Mouse (Mus musculus) heart, embryonic 15.5 days (tissue): ENCODE data around the gene Fsip1. TPM values are rescaled to one million over a fixed set of nuclear protein-coding genes. Genes with fewer than 3 reads are reported as not detected.

Source experiments
- ATAC-seq: fragments of 200-750 bp; cut with Nextera tagmentation; replicated peaks from 2 replicates; pipeline ENCODE4 v1.8.0; 2017; ENCODE audit warnings: low read depth, moderate TSS enrichment; ENCODE audit not compliant: insufficient number of reproducible peaks, insufficient read depth, low FRiP score
- H3K27ac ChIP-seq: fragments of 300-500 bp; sonication (generic); 2 replicates; pipeline ENCODE4 v1.5.1; 2015; ENCODE audit warnings: mild to moderate bottlenecking, inconsistent platforms
- H3K27me3 ChIP-seq: fragments of 300-500 bp; sonication (generic); 2 replicates; pipeline ENCODE4 v1.6.1; 2015; ENCODE audit warnings: inconsistent platforms
- H3K36me3 ChIP-seq: fragments of 300-500 bp; sonication (generic); 2 replicates; pipeline ENCODE4 v1.6.1; 2015; ENCODE audit warnings: mild to moderate bottlenecking, inconsistent platforms
- H3K4me1 ChIP-seq: fragments of 300-500 bp; sonication (generic); replicated peaks from 2 replicates; pipeline ENCODE4 v1.6.1; 2015; ENCODE audit warnings: inconsistent platforms
- H3K4me2 ChIP-seq: fragments of 300-500 bp; sonication (generic); 2 replicates; pipeline ENCODE4 v1.6.1; 2015; ENCODE audit warnings: inconsistent platforms, mild to moderate bottlenecking, moderate library complexity
- H3K4me3 ChIP-seq: fragments of 300-500 bp; sonication (generic); 2 replicates; pipeline ENCODE4 v1.5.1; 2015; ENCODE audit warnings: mild to moderate bottlenecking, inconsistent platforms
- H3K9ac ChIP-seq: fragments of 300-500 bp; sonication (generic); 2 replicates; pipeline ENCODE4 v1.6.1; 2015; ENCODE audit warnings: mild to moderate bottlenecking, inconsistent platforms
- H3K9me3 ChIP-seq: fragments of 300-500 bp; sonication (generic); replicated peaks from 2 replicates; pipeline ENCODE4 v1.6.1; 2016; ENCODE audit warnings: inconsistent platforms
- WGBS: fragments of 180-500 bp; shearing (Covaris S2); methylation state at CpG from one replicate; pipeline ENCODE4 v1.1.7; 2015; ENCODE audit warnings: mixed read lengths; 5-methylcytosine and 5-hydroxymethylcytosine counted together
- polyA plus RNA-seq: library from polyadenylated mRNA; unstranded; fragments of >200 nt; fragmentation: Nextera tagmentation; extraction: Ambion mirVana; gene quantifications from 2 replicates; pipeline ENCODE4 v1.2.1, GENCODE M21; 2015

Fsip1 gene
- polyA plus RNA-seq, 1 experiment from 2014 or later: 0.10 TPM

DNA sequence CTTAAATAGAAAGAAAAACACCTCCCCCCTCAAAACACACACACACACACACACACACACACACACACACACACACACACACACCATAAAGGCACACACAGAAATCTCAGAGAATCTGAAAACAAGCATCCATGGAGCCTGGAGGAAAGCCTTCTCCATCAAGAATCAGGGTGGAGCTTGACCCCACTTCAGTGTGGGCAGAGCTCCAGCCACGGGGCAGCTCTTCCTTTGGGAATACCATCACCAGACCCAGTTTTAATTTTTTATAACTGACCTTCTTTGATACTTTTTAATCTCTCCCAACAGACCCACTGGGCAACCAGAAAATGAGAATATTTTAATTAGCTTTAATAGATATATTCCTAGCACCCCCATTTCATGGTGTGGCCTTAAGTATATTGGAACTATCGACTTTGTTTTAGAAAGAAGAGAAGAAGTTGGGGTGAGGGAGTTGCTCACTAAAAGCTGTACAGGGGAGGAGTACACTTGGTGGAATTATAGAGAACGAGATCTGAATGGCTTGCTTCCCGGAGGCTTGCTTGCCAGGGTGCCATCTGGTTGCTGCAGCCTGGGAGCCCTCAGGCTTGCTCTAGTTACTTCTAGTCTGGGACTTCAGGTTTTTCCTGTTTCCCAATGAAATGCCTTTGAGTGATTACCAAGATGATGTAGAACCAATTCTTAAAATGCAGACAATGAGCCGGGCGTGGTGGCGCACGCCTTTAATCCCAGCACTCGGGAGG lies 31.7 kb upstream of the Fsip1 start:
- H3K9ac ChIP-seq: no peak overlapping the region
- H3K27ac ChIP-seq: no peak overlapping the region
- no peaks in the 10 kb centered on the region for H3K4me1 ChIP-seq
- WGBS: 79% methylated on average over 9 of the region's 9 CpGs
- H3K4me2 ChIP-seq: no peak overlapping the region
- H3K36me3 ChIP-seq: no peaks in the 10 kb centered on the region
- ATAC-seq: no peak
- H3K9me3 ChIP-seq: no peaks in the 10 kb centered on the region
- no peaks in the 10 kb centered on the region for H3K27me3 ChIP-seq
- no peak overlapping the region for H3K4me3 ChIP-seq

DNA sequence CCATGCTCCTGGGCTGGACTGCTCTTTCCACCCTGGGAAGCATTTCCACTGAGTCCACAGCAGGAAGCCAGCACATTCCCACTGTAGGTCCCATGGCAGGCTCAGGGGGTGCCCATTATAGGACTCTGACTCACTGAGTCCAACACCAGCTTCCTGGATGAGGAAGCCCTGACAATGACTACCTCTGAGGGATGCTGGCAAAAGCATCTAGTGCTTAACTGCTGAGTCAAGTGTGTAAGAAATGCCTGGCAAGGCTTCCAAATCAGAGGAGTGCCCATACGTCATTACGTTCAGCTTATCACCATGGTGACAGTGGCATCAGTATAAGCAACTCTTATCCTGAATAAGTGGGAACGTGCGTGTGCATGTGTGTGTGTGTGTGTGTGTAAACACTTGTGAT lies 30.9 kb upstream of the Fsip1 start:
- Histone ChIP-seq H3K9me3 (no peaks in the 10 kb centered on the region), H3K4me3 (no peak overlapping the region), H3K4me1 (no peaks in the 10 kb centered on the region), H3K4me2 (no peak overlapping the region), H3K27me3 (no peaks in the 10 kb centered on the region), H3K9ac (no peak overlapping the region), H3K36me3 (no peaks in the 10 kb centered on the region), H3K27ac (no peak overlapping the region)
- WGBS: 68% methylated on average over 4 of the region's 4 CpGs
- no peak for ATAC-seq

DNA sequence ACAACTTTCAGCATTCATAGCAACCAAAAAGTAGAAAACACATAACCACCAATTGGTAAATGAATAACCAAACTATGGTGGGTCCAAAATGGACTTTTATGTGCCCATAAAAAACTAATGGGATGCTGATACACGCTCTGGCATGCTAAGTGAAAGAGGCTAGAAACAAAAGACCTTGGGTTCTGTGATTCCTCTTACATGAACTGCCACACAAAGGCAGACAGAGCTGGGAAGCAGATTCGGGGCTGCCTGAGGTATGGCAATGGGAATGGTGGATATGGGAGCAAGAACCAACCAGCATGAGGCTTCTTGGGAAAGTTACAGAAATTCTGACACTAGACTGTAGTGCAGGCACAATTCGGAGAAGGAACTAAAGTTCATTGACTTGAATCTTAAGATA lies 25.7 kb upstream of the Fsip1 start:
- H3K9me3 ChIP-seq: no peaks in the 10 kb centered on the region
- H3K36me3 ChIP-seq: no peaks in the 10 kb centered on the region
- H3K4me3 ChIP-seq: no peak overlapping the region
- no peak overlapping the region for H3K27ac ChIP-seq
- H3K4me2 ChIP-seq: no peak overlapping the region
- H3K4me1 ChIP-seq: peaks cover 2% of the 10 kb centered on the region; the same call in 1 of the 2 replicates
- WGBS: 77% methylated on average over 3 of the region's 3 CpGs
- no peak for ATAC-seq
- no peaks in the 10 kb centered on the region for H3K27me3 ChIP-seq
- no peak overlapping the region for H3K9ac ChIP-seq

DNA sequence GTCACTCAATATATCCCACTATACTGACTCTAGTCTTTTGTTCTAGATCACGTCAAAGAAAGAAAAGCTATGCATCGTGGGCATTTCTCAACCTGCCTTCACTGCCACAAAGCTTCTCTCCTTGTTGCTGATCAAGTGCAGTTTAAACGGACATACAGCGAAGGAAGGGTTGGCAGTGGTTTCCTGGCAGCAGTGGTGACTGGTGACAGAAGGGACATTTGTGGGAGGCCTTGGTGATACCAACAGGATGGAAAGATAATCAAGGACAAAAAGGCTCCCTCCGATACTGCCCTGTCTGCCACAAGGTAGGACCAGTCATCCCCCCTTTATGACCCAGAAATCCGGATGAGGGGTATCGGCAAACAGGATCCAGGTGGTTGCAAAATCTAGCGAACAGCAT lies 21.5 kb upstream of the Fsip1 start:
- WGBS: 83% methylated on average over 8 of the region's 8 CpGs
- no peak overlapping the region for H3K4me3 ChIP-seq
- H3K27ac ChIP-seq: no peak overlapping the region
- peaks cover 2% of the 10 kb centered on the region; the same call in 1 of the 2 replicates for H3K4me1 ChIP-seq
- H3K36me3 ChIP-seq: no peaks in the 10 kb centered on the region
- H3K4me2 ChIP-seq: no peak overlapping the region
- no peaks in the 10 kb centered on the region for H3K27me3 ChIP-seq
- ATAC-seq: no peak
- H3K9ac ChIP-seq: no peak overlapping the region
- no peaks in the 10 kb centered on the region for H3K9me3 ChIP-seq

DNA sequence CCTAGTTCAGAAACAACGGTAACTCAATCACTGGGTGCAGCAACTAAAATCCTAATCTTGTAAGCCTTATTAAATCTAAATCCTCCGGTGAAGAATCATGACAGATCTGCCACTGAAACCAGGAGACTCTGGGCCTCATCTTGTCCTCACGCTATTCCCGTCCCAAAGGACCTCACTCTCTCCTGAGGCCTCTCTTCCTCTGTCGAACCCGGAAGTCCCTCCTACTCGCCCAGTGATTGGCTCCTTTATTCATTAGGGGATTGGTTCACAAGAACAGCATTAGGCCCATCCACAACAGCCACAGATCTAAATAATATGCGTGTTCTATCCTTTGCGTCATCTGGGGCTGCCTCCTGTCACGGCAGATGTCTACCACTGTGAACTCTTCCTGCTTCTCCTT lies 14.8 kb upstream of the Fsip1 start:
- whole genome bisulfite sequencing: 84% methylated on average over 10 of the region's 10 CpGs
- Histone ChIP-seq H3K9me3 (no peaks in the 10 kb centered on the region), H3K36me3 (no peaks in the 10 kb centered on the region), H3K27me3 (no peaks in the 10 kb centered on the region), H3K4me2 (no peak overlapping the region), H3K4me3 (no peak overlapping the region), H3K4me1 (no peaks in the 10 kb centered on the region), H3K27ac (no peak overlapping the region), H3K9ac (no peak overlapping the region)
- ATAC-seq: no peak

DNA sequence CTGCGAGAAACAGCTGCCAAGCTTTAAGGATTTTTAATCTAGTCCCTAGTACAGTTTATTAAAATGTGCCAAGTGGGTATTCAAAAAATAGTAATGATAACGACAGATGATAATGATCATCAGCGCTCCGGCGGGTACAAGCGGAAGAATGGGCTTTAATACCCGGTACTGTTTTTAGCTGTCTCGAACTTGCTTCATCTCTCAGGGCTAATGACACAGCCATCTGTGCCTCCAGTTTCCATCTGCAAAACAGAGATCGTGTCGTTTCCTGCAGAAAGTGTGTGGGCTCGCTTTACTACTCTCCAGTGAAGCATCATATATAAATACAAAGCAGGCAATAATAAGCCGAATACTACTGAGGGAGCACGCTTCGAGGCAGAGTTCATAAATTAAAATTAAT lies 13.4 kb upstream of the Fsip1 start:
- Histone ChIP-seq H3K4me1 (no peaks in the 10 kb centered on the region), H3K27ac (no peak overlapping the region), H3K4me3 (no peak overlapping the region), H3K36me3 (no peaks in the 10 kb centered on the region), H3K9ac (no peak overlapping the region), H3K9me3 (no peaks in the 10 kb centered on the region), H3K27me3 (no peaks in the 10 kb centered on the region), H3K4me2 (no peak overlapping the region)
- 87% methylated on average over 14 of the region's 14 CpGs for whole genome bisulfite sequencing
- no peak for ATAC-seq

DNA sequence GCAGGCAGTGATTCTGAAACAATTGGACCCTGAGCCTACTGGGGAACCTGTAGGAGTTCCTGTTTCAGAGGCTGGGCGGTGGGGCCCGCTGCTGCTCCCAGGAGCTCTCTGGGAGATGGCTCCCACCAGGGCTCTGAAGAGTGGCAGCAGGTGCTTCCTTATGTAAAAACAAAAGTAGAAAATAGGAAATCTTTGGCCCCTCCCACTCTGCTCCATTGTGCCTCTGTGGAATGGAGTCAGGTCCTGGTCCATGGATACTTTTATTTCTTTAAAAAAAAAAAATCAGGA lies 7.1 kb upstream of the Fsip1 start:
- Histone ChIP-seq H3K36me3 (no peaks in the 10 kb centered on the region), H3K4me3 (no peak overlapping the region), H3K4me2 (no peak overlapping the region), H3K9me3 (no peaks in the 10 kb centered on the region), H3K9ac (no peak overlapping the region), H3K27ac (no peak overlapping the region), H3K27me3 (peaks cover 17% of the 10 kb centered on the region; the same call in 1 of the 2 replicates), H3K4me1 (no peaks in the 10 kb centered on the region)
- no peak for ATAC-seq
- WGBS: 43% methylated on average over 2 of the region's 2 CpGs

DNA sequence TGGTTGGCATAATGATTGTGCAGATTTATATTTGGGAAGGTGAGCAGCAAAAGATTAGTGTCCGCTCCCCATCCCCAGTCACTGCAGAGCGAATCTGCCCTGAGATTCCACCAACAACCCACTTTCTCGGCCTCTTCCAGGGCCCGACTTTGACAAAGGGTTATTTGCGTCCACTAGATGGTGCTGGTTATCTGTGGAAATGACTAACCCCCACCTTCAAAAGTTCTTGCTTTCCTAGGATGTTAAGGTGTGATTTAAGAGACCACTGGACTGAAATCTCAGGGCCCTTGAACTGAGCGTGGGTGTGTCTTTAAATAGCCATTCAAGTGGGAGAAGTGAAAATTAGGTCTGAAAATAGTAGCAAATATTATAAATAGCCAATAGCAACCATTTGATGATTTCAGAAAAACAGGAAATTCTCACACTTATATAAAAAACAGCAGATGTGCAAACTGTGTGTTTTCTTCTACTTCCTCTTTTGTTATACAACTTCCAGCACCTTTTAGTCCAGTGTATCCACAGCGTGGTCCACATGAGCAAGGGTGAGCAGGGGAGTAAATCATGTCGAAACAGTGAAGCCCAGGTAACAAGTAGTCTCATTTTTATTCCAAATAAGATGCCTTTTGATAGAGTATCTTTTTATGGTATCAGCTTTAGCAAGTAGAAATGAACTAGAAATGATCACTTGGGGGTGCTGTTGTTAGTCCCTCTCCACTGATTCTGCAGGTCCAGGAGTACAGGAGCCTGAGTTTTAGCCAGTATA lies 6.6 kb upstream of the Fsip1 start:
- no peak for ATAC-seq
- 19% methylated on average over 8 of the region's 8 CpGs for WGBS

DNA sequence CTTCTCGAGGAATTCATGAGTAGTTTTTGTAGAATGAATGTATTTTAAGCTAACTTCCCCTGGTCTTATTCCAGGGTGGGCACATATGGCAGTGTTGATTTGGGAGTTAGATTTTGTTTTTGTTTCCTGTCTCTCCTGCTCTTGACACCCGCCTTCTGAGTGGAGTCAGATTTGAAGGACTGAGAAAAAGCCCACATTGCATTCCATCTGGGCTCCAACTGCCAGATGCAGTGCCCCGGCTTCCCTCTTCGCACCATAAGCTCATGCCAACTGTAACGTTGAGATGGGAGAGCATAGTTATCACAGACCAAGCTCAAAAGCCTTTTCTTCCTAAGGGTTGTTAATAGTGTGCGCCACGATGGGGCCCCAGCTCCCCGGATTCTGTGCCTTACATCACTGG lies 5.9 kb upstream of the Fsip1 start:
- Histone ChIP-seq H3K9ac (no peak overlapping the region), H3K4me3 (no peak overlapping the region), H3K9me3 (no peaks in the 10 kb centered on the region), H3K27ac (no peak overlapping the region), H3K27me3 (peaks cover 22% of the 10 kb centered on the region; the same call in 1 of the 2 replicates), H3K36me3 (no peaks in the 10 kb centered on the region), H3K4me2 (no peak overlapping the region), H3K4me1 (no peaks in the 10 kb centered on the region)
- no peak for ATAC-seq
- 56% methylated on average over 8 of the region's 8 CpGs for WGBS

More for the DNA sequence above, 6.6 kb upstream of the Fsip1 start:
- Histone ChIP-seq H3K4me1 (no peaks in the 10 kb centered on the region), H3K9ac (no peak overlapping the region), H3K4me2 (no peak overlapping the region), H3K9me3 (no peaks in the 10 kb centered on the region), H3K27me3 (peaks cover 17% of the 10 kb centered on the region; the same call in 1 of the 2 replicates), H3K36me3 (no peaks in the 10 kb centered on the region), H3K4me3 (no peak overlapping the region), H3K27ac (no peak overlapping the region)

DNA sequence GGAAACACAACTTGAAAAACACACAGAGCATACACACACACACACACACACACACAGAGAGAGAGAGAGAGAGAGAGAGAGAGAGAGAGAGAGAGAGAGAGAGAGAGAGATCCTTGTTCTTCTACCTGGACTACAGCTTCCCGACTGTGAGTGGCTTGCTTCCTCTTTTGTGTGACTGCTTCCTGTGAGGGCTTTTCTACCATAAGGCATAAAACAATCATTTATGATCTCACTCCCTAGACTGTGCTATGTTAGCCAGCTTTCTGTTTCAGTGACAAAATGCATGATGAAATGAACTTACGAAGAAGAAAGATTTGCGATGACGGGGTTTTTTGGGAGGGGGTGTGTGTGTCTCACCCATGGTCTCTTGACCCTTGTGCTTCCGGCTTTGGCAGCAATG lies 3.0 kb upstream of the Fsip1 start:
- ATAC-seq: no peak
- Histone ChIP-seq H3K4me2 (no peak overlapping the region), H3K27me3 (peaks cover 22% of the 10 kb centered on the region; the same call in 1 of the 2 replicates), H3K36me3 (no peaks in the 10 kb centered on the region), H3K9ac (no peak overlapping the region), H3K4me3 (no peak overlapping the region), H3K4me1 (peaks cover 5% of the 10 kb centered on the region; the same call in 1 of the 2 replicates), H3K9me3 (no peaks in the 10 kb centered on the region), H3K27ac (no peak overlapping the region)
- 73% methylated on average over 5 of the region's 5 CpGs for WGBS

DNA sequence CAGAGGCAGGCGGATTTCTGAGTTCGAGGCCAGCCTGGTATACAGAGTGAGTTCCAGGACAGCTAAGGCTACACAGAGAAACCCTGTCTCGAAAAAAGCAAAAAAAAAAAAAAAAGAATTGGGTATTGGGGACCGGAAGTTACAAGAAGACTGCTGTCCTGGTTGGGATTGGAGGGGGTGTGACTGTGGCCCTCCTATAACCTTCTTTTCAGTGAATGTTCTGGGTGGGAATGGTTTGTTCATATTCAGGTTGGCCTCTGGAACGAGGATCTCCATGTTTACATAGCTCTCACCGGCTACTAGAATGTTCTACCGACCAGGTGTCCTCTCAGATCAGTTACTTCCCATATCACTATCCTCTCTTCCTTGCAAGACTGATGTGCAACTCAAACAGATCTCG lies 328 bp upstream of the Fsip1 start:
- no peak for ATAC-seq
- no peaks in the 10 kb centered on the region for H3K9me3 ChIP-seq
- H3K4me3 ChIP-seq: peak overlapping the region; percentile 50
- peaks cover 5% of the 10 kb centered on the region; the same call in 1 of the 2 replicates for H3K4me1 ChIP-seq
- 67% methylated on average over 8 of the region's 8 CpGs for WGBS
- H3K36me3 ChIP-seq: no peaks in the 10 kb centered on the region
- no peak overlapping the region for H3K9ac ChIP-seq
- H3K27me3 ChIP-seq: peaks cover 12% of the 10 kb centered on the region; the same call in 1 of the 2 replicates
- peak overlapping the region; percentile 76 for H3K4me2 ChIP-seq
- no peak overlapping the region for H3K27ac ChIP-seq

DNA sequence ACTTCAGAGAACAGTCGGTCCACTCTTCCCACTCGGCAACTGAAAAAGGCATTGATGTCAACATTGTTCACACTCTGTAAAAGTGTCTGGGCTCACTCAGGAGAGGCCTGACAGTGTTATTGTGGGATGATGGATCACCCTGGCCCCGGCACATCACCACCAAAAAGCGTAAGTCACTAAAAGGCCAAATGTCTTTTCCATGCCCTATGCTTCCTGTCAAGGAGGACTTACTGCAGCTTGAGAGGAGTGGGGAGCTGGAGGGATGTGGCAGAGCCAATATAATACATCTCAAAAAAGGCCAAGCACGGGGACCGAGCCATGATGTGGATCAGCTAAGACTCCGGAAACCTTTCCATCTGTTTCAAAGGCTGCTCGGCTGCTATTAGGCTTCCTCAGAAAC lies 2.2 kb downstream of the Fsip1 start:
- Histone ChIP-seq H3K9ac (no peak overlapping the region), H3K27ac (no peak overlapping the region), H3K9me3 (no peaks in the 10 kb centered on the region), H3K4me1 (peaks cover 5% of the 10 kb centered on the region; the same call in 1 of the 2 replicates), H3K27me3 (0 out of 2 replicates have a peak, but pooled peaks cover 9% of the 10 kb centered on the region), H3K36me3 (no peaks in the 10 kb centered on the region), H3K4me2 (no peak overlapping the region), H3K4me3 (no peak overlapping the region)
- ATAC-seq: no peak
- WGBS: 57% methylated on average over 8 of the region's 8 CpGs
